Mouse (Mus musculus): Measurements from ENCODE around the gene Rimbp2. TPM values are rescaled to one million over a fixed set of nuclear protein-coding genes. Genes with fewer than 3 reads are reported as not detected.

Gene Rimbp2
- polyA plus RNA-seq, 1 experiment: 1.2 TPM

DNA sequence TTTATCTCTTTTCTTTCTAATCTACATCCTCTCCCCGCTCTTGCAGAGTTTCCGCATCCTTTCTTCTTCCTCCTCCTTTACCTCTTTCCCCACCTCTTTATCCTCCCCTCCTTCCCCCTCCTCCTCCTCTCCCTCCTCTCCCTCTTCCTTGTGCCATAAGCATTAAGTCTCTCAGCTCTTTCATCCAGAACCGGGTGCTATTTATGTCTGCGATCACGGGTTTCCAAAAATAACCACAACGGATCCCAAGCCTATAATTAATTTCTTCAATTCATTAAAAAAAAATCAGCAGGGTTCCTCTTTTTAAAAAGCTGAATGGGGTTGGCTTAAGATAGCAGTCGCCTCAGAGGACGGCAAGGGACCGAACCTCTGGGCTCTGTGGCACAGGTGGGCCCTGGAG lies 145.9 kb downstream of the Rimbp2 start:
- Histone ChIP-seq H3K4me1 (ENCODE audit: control insufficient read depth, insufficient read depth, low read length) (no peaks in the 10 kb centered on the region), H3K27me3 (ENCODE audit: control insufficient read depth, insufficient read depth, low read length) (no peaks in the 10 kb centered on the region), H3K27ac (ENCODE audit: control insufficient read depth, insufficient read depth, low read depth, low read length) (no peak overlapping the region), H3K4me3 (ENCODE audit: control insufficient read depth, low read depth, low read length) (no peak overlapping the region), H3K36me3 (ENCODE audit: control insufficient read depth, insufficient read depth, low read length) (no peaks in the 10 kb centered on the region)
- TF ChIP-seq CTCF (IDR thresholded peaks at IDR 0.05; ENCODE audit: control insufficient read depth, insufficient read depth, insufficient replicate concordance, low read depth, low read length) (no peak), POLR2A (IDR thresholded peaks at IDR 0.05; ENCODE audit: control insufficient read depth, low read depth, low read length) (no peak)

DNA sequence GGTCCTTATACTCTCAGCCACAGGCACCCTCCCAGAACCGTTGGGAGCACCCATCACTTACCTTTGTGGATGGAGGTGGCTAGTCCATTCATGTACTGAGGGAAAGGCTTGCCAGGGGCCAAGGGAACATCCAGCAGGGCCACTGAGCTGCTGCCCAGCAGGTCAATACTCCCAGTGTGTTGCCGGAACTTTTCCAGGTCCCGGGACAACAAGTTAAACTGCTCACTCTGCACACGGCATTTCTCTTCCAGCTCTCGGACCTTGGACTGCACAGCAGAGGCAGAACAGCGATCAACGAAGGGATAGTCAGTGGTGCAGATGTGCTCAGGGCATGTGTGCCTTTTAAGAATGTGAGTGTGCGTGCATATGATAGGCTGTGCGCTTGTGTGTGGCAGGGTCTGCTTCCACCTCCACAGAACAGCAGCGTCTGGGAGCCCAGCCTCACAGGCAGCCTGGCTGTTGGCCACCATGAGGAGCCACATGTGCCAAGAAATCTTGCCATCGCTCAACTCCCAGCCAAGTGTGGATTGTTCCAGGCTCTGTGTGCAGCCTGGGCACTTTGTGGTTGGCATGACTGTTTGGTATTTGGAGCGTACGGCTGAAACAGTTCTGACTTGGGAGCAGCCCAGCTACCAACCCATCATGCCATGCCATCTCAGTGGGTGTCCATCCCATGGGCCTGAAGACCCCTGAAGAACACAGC lies 146.8 kb downstream of the Rimbp2 start:
- Histone ChIP-seq H3K27ac (ENCODE audit: control insufficient read depth, insufficient read depth, low read depth, low read length) (no peak overlapping the region), H3K27me3 (ENCODE audit: control insufficient read depth, insufficient read depth, low read length) (no peaks in the 10 kb centered on the region), H3K4me3 (ENCODE audit: control insufficient read depth, low read depth, low read length) (no peak overlapping the region), H3K4me1 (ENCODE audit: control insufficient read depth, insufficient read depth, low read length) (no peaks in the 10 kb centered on the region), H3K36me3 (ENCODE audit: control insufficient read depth, insufficient read depth, low read length) (no peaks in the 10 kb centered on the region)
- TF ChIP-seq CTCF (IDR thresholded peaks at IDR 0.05; ENCODE audit: control insufficient read depth, insufficient read depth, insufficient replicate concordance, low read depth, low read length): no peak
- TF ChIP-seq POLR2A (IDR thresholded peaks at IDR 0.05; ENCODE audit: control insufficient read depth, low read depth, low read length): no peak

DNA sequence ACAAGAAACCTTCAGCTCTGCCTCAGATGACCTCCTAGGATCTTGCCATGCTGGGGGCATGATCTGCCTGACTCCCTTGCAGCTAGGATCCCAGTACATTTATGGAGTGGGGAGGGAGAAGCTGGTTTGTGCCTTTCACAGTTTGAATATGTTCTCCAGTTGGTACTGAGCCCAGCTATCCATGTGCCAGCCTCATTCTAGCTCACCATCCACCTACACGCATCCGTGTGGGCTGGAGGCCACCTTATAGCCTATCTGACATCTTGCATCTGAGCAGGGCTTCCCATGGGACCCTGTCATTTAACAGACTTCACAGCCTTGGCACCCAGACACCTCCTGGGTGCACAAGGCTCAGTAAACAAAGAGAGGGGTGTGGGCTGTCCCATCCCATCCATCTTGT lies 148.2 kb downstream of the Rimbp2 start:
- H3K27me3 ChIP-seq (ENCODE audit: control insufficient read depth, insufficient read depth, low read length): no peaks in the 10 kb centered on the region
- TF ChIP-seq CTCF (IDR thresholded peaks at IDR 0.05; ENCODE audit: control insufficient read depth, insufficient read depth, insufficient replicate concordance, low read depth, low read length) (no peak), POLR2A (IDR thresholded peaks at IDR 0.05; ENCODE audit: control insufficient read depth, low read depth, low read length) (no peak)
- H3K27ac ChIP-seq (ENCODE audit: control insufficient read depth, insufficient read depth, low read depth, low read length): no peak overlapping the region
- H3K36me3 ChIP-seq (ENCODE audit: control insufficient read depth, insufficient read depth, low read length): no peaks in the 10 kb centered on the region
- no peaks in the 10 kb centered on the region for H3K4me1 ChIP-seq (ENCODE audit: control insufficient read depth, insufficient read depth, low read length)
- H3K4me3 ChIP-seq (ENCODE audit: control insufficient read depth, low read depth, low read length): no peak overlapping the region

DNA sequence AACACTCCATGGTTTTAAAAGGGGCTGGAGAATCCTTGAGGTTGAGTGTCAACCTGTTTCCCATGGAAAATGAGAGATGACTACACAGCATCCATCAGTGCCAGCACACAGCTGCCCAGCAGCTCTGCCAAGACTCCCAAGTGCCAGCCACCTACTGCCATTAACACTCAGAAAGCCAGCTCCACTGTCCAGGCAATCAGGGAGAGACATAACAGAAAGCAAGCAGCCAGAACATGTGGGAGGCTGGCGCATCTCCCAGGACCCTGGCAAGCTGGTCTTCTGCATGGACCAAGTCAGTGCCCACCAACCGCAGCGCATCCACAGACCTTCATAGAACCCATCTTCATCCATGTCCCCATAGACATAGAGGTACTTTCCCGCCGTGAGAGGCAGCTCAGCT lies 152.7 kb downstream of the Rimbp2 start:
- TF ChIP-seq CTCF (IDR thresholded peaks at IDR 0.05; ENCODE audit: control insufficient read depth, insufficient read depth, insufficient replicate concordance, low read depth, low read length): no peak
- no peak for TF ChIP-seq POLR2A (IDR thresholded peaks at IDR 0.05; ENCODE audit: control insufficient read depth, low read depth, low read length)
- H3K4me3 ChIP-seq (ENCODE audit: control insufficient read depth, low read depth, low read length): no peak overlapping the region
- H3K36me3 ChIP-seq (ENCODE audit: control insufficient read depth, insufficient read depth, low read length): no peaks in the 10 kb centered on the region
- H3K4me1 ChIP-seq (ENCODE audit: control insufficient read depth, insufficient read depth, low read length): no peaks in the 10 kb centered on the region
- no peak overlapping the region for H3K27ac ChIP-seq (ENCODE audit: control insufficient read depth, insufficient read depth, low read depth, low read length)
- H3K27me3 ChIP-seq (ENCODE audit: control insufficient read depth, insufficient read depth, low read length): no peaks in the 10 kb centered on the region

DNA sequence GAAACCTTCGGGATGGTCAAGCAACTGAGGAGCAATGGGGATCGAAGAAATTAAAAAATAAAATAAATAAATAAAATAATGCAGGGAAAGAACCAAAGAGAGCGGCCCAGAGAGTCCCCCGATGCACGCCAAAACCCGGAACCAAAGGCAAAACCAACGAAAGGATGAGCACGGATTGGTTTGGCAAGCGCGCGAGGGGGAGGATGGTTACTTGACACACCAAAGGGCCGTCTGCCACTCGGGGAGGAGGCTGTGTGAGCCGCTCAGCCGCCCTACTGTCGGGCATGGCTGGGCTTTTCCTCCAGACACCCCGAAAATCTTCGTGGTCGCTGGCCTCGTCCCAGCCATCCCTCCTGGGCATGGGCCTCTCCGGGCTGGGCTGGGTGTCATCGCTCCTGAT lies 171.7 kb downstream of the Rimbp2 start:
- H3K4me3 ChIP-seq (ENCODE audit: control insufficient read depth, low read depth, low read length): peak overlapping the region; percentile 88
- TF ChIP-seq POLR2A (IDR thresholded peaks at IDR 0.05; ENCODE audit: control insufficient read depth, low read depth, low read length): peak; percentile 35; the same call in 1 of the 2 replicates
- no peak for TF ChIP-seq CTCF (IDR thresholded peaks at IDR 0.05; ENCODE audit: control insufficient read depth, insufficient read depth, insufficient replicate concordance, low read depth, low read length)
- H3K4me1 ChIP-seq (ENCODE audit: control insufficient read depth, insufficient read depth, low read length): peaks cover 8% of the 10 kb centered on the region
- no peaks in the 10 kb centered on the region for H3K27me3 ChIP-seq (ENCODE audit: control insufficient read depth, insufficient read depth, low read length)
- H3K36me3 ChIP-seq (ENCODE audit: control insufficient read depth, insufficient read depth, low read length): no peaks in the 10 kb centered on the region
- H3K27ac ChIP-seq (ENCODE audit: control insufficient read depth, insufficient read depth, low read depth, low read length): no peak overlapping the region

DNA sequence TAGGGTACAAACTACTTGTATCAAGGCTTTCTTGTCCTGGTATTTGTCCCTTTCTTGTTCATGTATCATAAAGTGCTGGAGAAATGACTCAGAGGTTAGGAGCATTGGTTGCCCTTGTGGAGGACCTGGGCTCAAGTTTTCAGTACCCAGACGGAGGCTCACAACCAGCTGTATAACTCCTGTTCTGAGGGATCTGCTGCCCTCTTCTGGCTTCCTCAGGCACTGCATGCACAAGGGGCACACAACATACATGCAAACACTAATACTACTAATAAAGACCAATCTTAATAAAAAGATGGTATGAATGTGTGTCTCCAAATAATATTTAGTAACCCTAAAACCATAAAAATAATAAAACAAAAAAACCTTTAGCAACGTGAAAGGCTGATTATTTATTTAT lies 176.9 kb downstream of the Rimbp2 start:
- Histone ChIP-seq H3K27me3 (ENCODE audit: control insufficient read depth, insufficient read depth, low read length) (no peaks in the 10 kb centered on the region), H3K27ac (ENCODE audit: control insufficient read depth, insufficient read depth, low read depth, low read length) (no peak overlapping the region), H3K4me3 (ENCODE audit: control insufficient read depth, low read depth, low read length) (no peak overlapping the region), H3K4me1 (ENCODE audit: control insufficient read depth, insufficient read depth, low read length) (no peaks in the 10 kb centered on the region), H3K36me3 (ENCODE audit: control insufficient read depth, insufficient read depth, low read length) (no peaks in the 10 kb centered on the region)
- TF ChIP-seq CTCF (IDR thresholded peaks at IDR 0.05; ENCODE audit: control insufficient read depth, insufficient read depth, insufficient replicate concordance, low read depth, low read length) (peak; percentile 61; the same call in 1 of the 2 replicates), POLR2A (IDR thresholded peaks at IDR 0.05; ENCODE audit: control insufficient read depth, low read depth, low read length) (no peak)

DNA sequence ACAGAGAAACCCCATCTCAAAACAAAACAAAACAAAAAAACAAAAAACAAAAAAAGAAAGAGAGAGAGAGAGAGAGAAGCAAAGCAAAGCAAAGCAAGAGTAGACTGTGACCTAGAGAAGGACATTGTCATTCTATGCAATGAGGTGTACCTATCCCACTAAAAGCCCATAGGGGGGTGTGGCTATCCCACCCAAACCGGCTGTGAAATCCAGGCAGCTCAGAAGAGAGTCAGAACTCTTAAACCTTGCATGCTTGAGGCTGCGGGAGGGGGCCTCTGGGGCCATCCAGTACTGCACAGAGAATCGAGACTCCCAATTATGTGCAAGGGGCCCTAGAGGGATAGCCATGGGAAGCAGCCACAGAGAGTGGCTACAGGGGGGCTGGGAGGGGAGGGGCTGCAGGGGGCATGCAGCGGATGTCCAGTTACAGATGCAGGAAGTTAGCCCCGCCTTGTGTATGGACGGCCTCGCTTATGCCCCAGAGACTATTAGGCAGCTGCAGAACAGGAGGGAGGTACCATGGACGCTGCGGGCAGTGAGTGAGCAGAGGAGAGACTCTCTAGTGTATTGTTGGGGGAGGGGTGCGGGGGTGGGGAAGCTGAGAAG lies 184.2 kb downstream of the Rimbp2 start:
- TF ChIP-seq CTCF (IDR thresholded peaks at IDR 0.05; ENCODE audit: control insufficient read depth, insufficient read depth, insufficient replicate concordance, low read depth, low read length): no peak
- TF ChIP-seq POLR2A (IDR thresholded peaks at IDR 0.05; ENCODE audit: control insufficient read depth, low read depth, low read length): no peak
- Histone ChIP-seq H3K36me3 (ENCODE audit: control insufficient read depth, insufficient read depth, low read length) (no peaks in the 10 kb centered on the region), H3K27ac (ENCODE audit: control insufficient read depth, insufficient read depth, low read depth, low read length) (no peak overlapping the region), H3K4me1 (ENCODE audit: control insufficient read depth, insufficient read depth, low read length) (no peaks in the 10 kb centered on the region), H3K4me3 (ENCODE audit: control insufficient read depth, low read depth, low read length) (no peak overlapping the region), H3K27me3 (ENCODE audit: control insufficient read depth, insufficient read depth, low read length) (no peaks in the 10 kb centered on the region)

Measured in testis, adult 2 months (tissue).